Mouse (Mus musculus): ENCODE data around the gene Plekha6.

GRCm38 (mm10) chr1:133182016-133182705, 18.2 kb downstream of the Plekha6 start:
- TF ChIP-seq CTCF (IDR thresholded peaks at IDR 0.05; ENCODE audit: low read depth, low read length), result no peak
- TF ChIP-seq TAL1 (conservative IDR thresholded peaks at IDR 0.05; ENCODE audit: low read depth, low read length), result no peak
- TF ChIP-seq GATA1 (IDR thresholded peaks at IDR 0.05; ENCODE audit: borderline replicate concordance, low read length), result no peak
- no peak for TF ChIP-seq GATA2 (IDR thresholded peaks at IDR 0.05; ENCODE audit: borderline replicate concordance, low read depth, low read length)

Data from G1E (cell line).